Mouse (Mus musculus) megakaryocyte, embryonic 14.5 days (primary cell): Measurements from ENCODE around the gene Pptc7. TPM values are rescaled to one million over a fixed set of nuclear protein-coding genes. Genes with fewer than 3 reads are reported as not detected.
A peak's percentile ranks its signal among the peaks of the same experiment; 100 is the strongest.

Experiments used
- H3K27me3 ChIP-seq: replicated peaks from 2 replicates; pipeline ENCODE3; 2012; ENCODE audit warnings: inconsistent platforms
- H3K36me3 ChIP-seq: replicated peaks from 2 replicates; pipeline ENCODE3; 2012; ENCODE audit warnings: low read length, inconsistent platforms, mixed read lengths
- H3K4me1 ChIP-seq: 2 replicates; pipeline ENCODE4 v1.6.1; 2012; ENCODE audit warnings: inconsistent platforms
- H3K4me3 ChIP-seq: replicated peaks from 2 replicates; pipeline ENCODE3; 2012; ENCODE audit warnings: moderate library complexity, mild to moderate bottlenecking, inconsistent platforms
- H3K9me3 ChIP-seq: 2 replicates; pipeline ENCODE4 v1.6.1; 2012; ENCODE audit warnings: inconsistent platforms
- FLI1 ChIP-seq: IDR thresholded peaks from 2 replicates; pipeline ENCODE4 v1.6.1; 2012; ENCODE audit warnings: low read length, inconsistent platforms, mixed read lengths
- GATA1 ChIP-seq: IDR thresholded peaks from 3 replicates; pipeline ENCODE4 v1.6.1; 2012; ENCODE audit warnings: mixed read lengths, low read length, inconsistent platforms, borderline replicate concordance
- polyA plus RNA-seq: library from polyadenylated mRNA; stranded (reverse); fragments of >175 nt; gene quantifications from 2 replicates; pipeline ENCODE4 v1.2.3, GENCODE M21; 2012; ENCODE audit warnings: low replicate concordance; ENCODE audit not compliant: insufficient read depth

Pptc7 gene
- polyA plus RNA-seq, 1 experiment, result 5.0 TPM

GRCm38 (mm10) chr5:122285029-122285766 lies 1.0 kb downstream of the Pptc7 start:
- Histone ChIP-seq H3K9me3 (no peaks in the 10 kb centered on the region), H3K27me3 (peaks cover 5% of the 10 kb centered on the region), H3K4me1 (peaks cover 53% of the 10 kb centered on the region), H3K36me3 (peaks cover 27% of the 10 kb centered on the region), H3K4me3 (peak overlapping the region; percentile 100)
- TF ChIP-seq FLI1 (no peak), GATA1 (no peak)

- Histone ChIP-seq H3K9me3 (no peaks in the 10 kb centered on the region), H3K4me1 (peaks cover 49% of the 10 kb centered on the region), H3K4me3 (peak overlapping the region; percentile 100), H3K36me3 (peaks cover 27% of the 10 kb centered on the region), H3K27me3 (peaks cover 3% of the 10 kb centered on the region)
- TF ChIP-seq FLI1, result no peak
- TF ChIP-seq GATA1, result no peak
Measured at GRCm38 (mm10) chr5:122285767-122286150, 1.6 kb downstream of the Pptc7 start.

DNA sequence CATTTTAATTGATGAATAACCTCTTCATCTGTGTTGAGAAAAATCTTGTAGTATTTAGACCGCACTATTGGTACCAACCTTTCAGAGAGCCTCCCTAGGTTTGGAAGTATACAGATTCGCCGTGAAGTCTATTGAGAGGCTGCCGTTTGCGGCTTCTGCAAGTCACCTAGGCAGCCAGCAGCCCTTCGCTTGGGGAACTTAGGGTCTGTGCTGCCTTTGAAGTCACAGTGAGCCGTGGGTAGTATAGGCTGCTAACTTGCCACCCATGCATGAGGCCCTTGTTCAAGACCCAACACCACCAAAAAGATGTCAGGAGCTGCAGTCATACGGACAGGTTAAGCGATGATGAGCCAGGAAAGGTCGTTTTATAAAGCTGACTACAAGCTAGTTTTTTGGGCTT lies 2.0 kb downstream of the Pptc7 start:
- no peaks in the 10 kb centered on the region for H3K27me3 ChIP-seq
- peak overlapping the region; percentile 46 for H3K4me3 ChIP-seq
- H3K4me1 ChIP-seq, result peaks cover 50% of the 10 kb centered on the region
- TF ChIP-seq GATA1 (no peak), FLI1 (no peak)
- H3K9me3 ChIP-seq, result no peaks in the 10 kb centered on the region
- peaks cover 30% of the 10 kb centered on the region for H3K36me3 ChIP-seq

DNA sequence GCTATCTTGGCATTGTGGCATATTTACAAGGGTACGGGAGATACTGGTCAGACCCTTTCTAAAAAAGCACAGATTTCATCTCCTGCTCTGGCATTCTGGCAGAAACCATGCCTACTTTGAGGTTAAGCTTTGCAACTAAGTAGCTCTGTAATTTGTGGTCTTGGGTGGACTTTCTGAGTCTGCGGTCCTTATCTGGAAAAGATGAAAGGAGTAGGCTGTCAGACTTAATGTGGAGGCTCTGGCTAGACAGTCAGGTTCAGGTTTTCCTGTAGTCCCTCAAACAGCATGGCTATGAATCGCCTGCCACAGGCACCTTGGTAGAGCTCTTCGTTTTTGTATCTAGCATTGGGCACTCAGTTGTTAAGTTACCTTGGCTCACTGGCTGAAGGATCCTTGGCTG lies 2.9 kb downstream of the Pptc7 start:
- Histone ChIP-seq H3K36me3 (peaks cover 34% of the 10 kb centered on the region), H3K9me3 (no peaks in the 10 kb centered on the region), H3K27me3 (no peaks in the 10 kb centered on the region), H3K4me1 (peaks cover 58% of the 10 kb centered on the region), H3K4me3 (no peak overlapping the region)
- TF ChIP-seq FLI1 (no peak), GATA1 (no peak)

DNA sequence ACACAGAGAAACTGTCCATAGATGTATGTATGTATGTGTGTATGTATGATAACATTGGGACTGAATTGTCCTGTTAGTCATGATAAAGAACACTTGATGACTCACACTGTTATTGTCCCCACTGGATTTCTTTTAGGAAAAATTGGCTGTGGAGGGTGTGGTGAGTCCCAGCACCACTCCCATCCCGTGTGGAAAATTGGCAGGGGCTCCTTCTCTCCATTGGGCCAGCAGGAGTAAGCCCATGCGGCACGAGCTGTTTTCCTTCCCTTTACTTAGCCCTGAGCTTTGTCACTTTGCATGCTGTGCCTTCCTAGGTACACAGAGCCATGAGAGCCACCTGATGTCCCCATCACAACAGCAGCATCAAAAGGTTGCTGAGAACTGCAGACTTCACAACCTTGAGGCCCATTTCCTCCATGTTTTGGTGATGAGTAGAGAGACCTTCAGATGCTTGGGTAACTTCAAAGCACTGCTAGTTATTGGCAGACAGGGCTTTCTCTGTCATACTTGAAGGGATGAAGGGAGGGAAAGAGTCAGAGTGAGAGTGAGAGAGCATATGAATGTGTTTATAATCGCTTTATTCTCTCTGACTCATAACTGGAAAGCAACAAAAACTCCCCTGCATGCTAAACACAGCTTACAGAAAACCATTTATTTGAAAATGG lies 4.1 kb downstream of the Pptc7 start:
- Histone ChIP-seq H3K4me3 (no peak overlapping the region), H3K4me1 (peaks cover 70% of the 10 kb centered on the region), H3K27me3 (no peaks in the 10 kb centered on the region), H3K36me3 (peaks cover 47% of the 10 kb centered on the region), H3K9me3 (no peaks in the 10 kb centered on the region)
- no peak for TF ChIP-seq GATA1
- no peak for TF ChIP-seq FLI1

- Histone ChIP-seq H3K36me3 (peaks cover 64% of the 10 kb centered on the region), H3K27me3 (no peaks in the 10 kb centered on the region), H3K4me3 (no peak overlapping the region), H3K4me1 (peaks cover 80% of the 10 kb centered on the region), H3K9me3 (no peaks in the 10 kb centered on the region)
- TF ChIP-seq GATA1 (no peak), FLI1 (no peak)
Measured at GRCm38 (mm10) chr5:122291149-122291548, 7.0 kb downstream of the Pptc7 start.

DNA sequence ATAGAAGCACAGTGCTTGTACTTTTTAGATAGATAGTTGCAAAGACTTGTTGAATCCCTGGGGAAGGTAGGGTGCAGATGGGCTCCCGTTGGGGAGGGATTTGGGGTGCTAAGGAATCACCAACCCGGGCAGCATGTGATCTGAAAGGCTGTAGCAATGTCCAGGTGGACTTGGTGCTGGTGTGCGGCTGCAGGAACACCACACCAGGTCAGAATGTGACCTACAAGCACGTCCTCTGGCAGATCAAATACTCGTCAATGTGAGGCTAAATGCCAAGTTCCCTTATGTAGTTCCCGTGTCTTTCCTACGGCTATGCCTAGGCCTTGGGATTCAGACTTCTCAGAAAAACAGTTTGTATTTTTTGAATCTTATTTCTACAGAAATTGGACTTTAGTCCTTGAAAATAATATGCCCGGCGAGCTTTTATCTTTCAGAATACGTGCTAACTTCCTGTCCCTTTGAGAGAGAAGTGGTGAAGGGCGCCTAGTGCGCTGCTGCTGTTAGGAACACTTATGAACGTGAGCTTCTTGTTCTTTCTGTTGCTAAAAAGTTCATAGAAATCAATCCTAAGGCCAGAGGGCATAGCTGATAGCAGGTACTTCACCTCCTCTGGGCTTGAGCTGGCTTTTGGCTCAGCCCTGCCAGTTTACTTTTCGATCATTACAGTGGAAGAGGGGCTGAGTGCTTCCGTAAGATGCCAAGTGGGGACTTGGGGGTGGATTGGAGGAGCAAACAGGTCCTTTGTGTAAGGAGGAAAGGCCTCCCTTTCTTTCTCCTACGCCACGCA lies 7.6 kb downstream of the Pptc7 start:
- H3K9me3 ChIP-seq, result no peaks in the 10 kb centered on the region
- peak overlapping the region; percentile 53 for H3K4me3 ChIP-seq
- no peak for TF ChIP-seq GATA1
- no peak for TF ChIP-seq FLI1
- peaks cover 66% of the 10 kb centered on the region for H3K36me3 ChIP-seq
- no peaks in the 10 kb centered on the region for H3K27me3 ChIP-seq
- peaks cover 83% of the 10 kb centered on the region for H3K4me1 ChIP-seq

GRCm38 (mm10) chr5:122293131-122293530 lies 9.0 kb downstream of the Pptc7 start:
- Histone ChIP-seq H3K9me3 (no peaks in the 10 kb centered on the region), H3K4me1 (peaks cover 75% of the 10 kb centered on the region), H3K27me3 (no peaks in the 10 kb centered on the region), H3K36me3 (peaks cover 65% of the 10 kb centered on the region), H3K4me3 (no peak overlapping the region)
- TF ChIP-seq FLI1 (no peak), GATA1 (no peak)

DNA sequence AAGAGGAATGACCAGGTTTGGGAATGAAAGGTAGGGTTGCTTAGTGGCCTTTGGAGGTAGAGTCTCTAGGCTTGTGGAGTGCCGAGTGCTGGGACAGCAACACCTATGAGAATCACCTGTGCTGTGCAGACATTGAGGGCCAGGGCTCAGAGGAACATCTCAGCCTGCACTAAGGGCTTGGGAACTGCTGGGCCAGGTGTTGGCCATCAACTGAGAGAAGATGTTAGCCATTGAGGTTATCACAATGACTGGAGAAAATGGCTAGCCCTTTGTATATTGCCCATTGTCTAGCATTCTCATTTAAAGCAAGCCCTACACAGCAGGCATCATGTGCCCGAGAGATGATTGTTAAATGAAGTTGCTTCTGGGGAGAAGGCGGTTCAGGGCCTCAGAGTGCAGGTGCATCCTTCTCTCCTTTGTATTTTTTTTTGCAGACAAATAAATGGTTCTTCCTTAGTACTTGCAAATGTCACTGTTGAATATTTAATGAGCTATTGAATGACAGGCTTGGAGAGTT lies 10.1 kb downstream of the Pptc7 start:
- no peaks in the 10 kb centered on the region for H3K27me3 ChIP-seq
- no peak overlapping the region for H3K4me3 ChIP-seq
- H3K36me3 ChIP-seq, result peaks cover 59% of the 10 kb centered on the region
- no peaks in the 10 kb centered on the region for H3K9me3 ChIP-seq
- H3K4me1 ChIP-seq, result peaks cover 71% of the 10 kb centered on the region
- TF ChIP-seq FLI1, result no peak
- no peak for TF ChIP-seq GATA1
